Mouse (Mus musculus) brain, adult 10 weeks (tissue): ENCODE measurements around the gene Hist1h2bg. TPM values are rescaled to one million over a fixed set of nuclear protein-coding genes. Genes with fewer than 3 reads are reported as not detected.

Experiments used
- polyA plus RNA-seq: library from polyadenylated mRNA; stranded (reverse); fragments of 350-450 nt; fragmentation: Illumina TruSeq; extraction: RNeasy Lipid Tissue Mini Kit (QIAGEN cat#74804); gene quantifications from one replicate; pipeline ENCODE4 v1.2.3, GENCODE M21; 2015; ENCODE audit warnings: low read depth, low replicate concordance

The Hist1h2bg gene
- polyA plus RNA-seq, 1 experiment from 2014 or later = 3.5 TPM

Other genes starting within 250 kb of the Hist1h2bg start
- gene Zfp322a, start 202.2 kb upstream of the Hist1h2bg start, polyA plus RNA-seq = 30.7 TPM
- gene Abt1, start 147.5 kb upstream of the Hist1h2bg start, polyA plus RNA-seq = 6.8 TPM
- gene Btn1a1, start 105.5 kb upstream of the Hist1h2bg start, polyA plus RNA-seq = not detected
- 1.8 TPM for gene Btn2a2, start 82.5 kb upstream of the Hist1h2bg start, polyA plus RNA-seq
- 5.4 TPM for gene Hist1h4h, start 40.3 kb upstream of the Hist1h2bg start, polyA plus RNA-seq
- not detected for gene Hist1h2af, start 37.5 kb upstream of the Hist1h2bg start, polyA plus RNA-seq
- not detected for gene Hist1h3g, start 36.0 kb upstream of the Hist1h2bg start, polyA plus RNA-seq
- gene Hist1h2bh, start 28.0 kb upstream of the Hist1h2bg start, polyA plus RNA-seq = 0.37 TPM
- not detected for gene Hist1h3f, start 27.3 kb upstream of the Hist1h2bg start, polyA plus RNA-seq
- not detected for gene Hist1h4f, start 19.7 kb upstream of the Hist1h2bg start, polyA plus RNA-seq
- gene Hist1h1d, start 18.1 kb upstream of the Hist1h2bg start, polyA plus RNA-seq = 0.06 TPM
- not detected for gene Hist1h3e, start 9.0 kb upstream of the Hist1h2bg start, polyA plus RNA-seq
- not detected for gene Hist1h2ae, start 176 bp upstream of the Hist1h2bg start, polyA plus RNA-seq
- gene Hist1h2bf, start 2.8 kb downstream of the Hist1h2bg start, polyA plus RNA-seq = not detected
- not detected for gene Hist1h2ad, start 3.0 kb downstream of the Hist1h2bg start, polyA plus RNA-seq
- gene Hist1h3d, start 4.4 kb downstream of the Hist1h2bg start, polyA plus RNA-seq = 0.76 TPM
- not detected for gene Hist1h4d, start 10.2 kb downstream of the Hist1h2bg start, polyA plus RNA-seq
- gene Hist1h2be, start 49.7 kb downstream of the Hist1h2bg start, polyA plus RNA-seq = 6.4 TPM
- gene Hist1h1e, start 51.2 kb downstream of the Hist1h2bg start, polyA plus RNA-seq = 3.1 TPM
- 2.0 TPM for gene Hist1h2ac, start 112.6 kb downstream of the Hist1h2bg start, polyA plus RNA-seq
- gene Hist1h2bc, start 112.8 kb downstream of the Hist1h2bg start, polyA plus RNA-seq = 79.4 TPM
- gene Hist1h1t, start 124.4 kb downstream of the Hist1h2bg start, polyA plus RNA-seq = not detected
- 1.3 TPM for gene Hist1h4c, start 127.1 kb downstream of the Hist1h2bg start, polyA plus RNA-seq
- 4.4 TPM for gene Hfe, start 139.5 kb downstream of the Hist1h2bg start, polyA plus RNA-seq
- 35.3 TPM for gene Hist1h1c, start 167.4 kb downstream of the Hist1h2bg start, polyA plus RNA-seq
- not detected for gene Hist1h3c, start 174.2 kb downstream of the Hist1h2bg start, polyA plus RNA-seq
- gene Hist1h2bb, start 175.3 kb downstream of the Hist1h2bg start, polyA plus RNA-seq = not detected
- gene Hist1h2ab, start 179.7 kb downstream of the Hist1h2bg start, polyA plus RNA-seq = not detected
- gene Hist1h3b, start 180.9 kb downstream of the Hist1h2bg start, polyA plus RNA-seq = not detected
- not detected for gene Hist1h4b, start 185.6 kb downstream of the Hist1h2bg start, polyA plus RNA-seq
- gene Hist1h4a, start 189.8 kb downstream of the Hist1h2bg start, polyA plus RNA-seq = not detected
- not detected for gene Hist1h3a, start 191.0 kb downstream of the Hist1h2bg start, polyA plus RNA-seq
- gene Hist1h1a, start 192.3 kb downstream of the Hist1h2bg start, polyA plus RNA-seq = not detected
- not detected for gene Trim38, start 198.5 kb downstream of the Hist1h2bg start, polyA plus RNA-seq
- gene Slc17a2, start 235.6 kb downstream of the Hist1h2bg start, polyA plus RNA-seq = not detected